Comparison of ENCODE assay signal across 15 mouse cellular contexts in genomic region chr6:18688652-18689348, GRCm38 (mm10).
A peak's percentile ranks its signal among the peaks of the same experiment; 100 is the strongest.
DNase-seq lines count a peak whose midpoint lies in the region; ATAC-seq lines count a peak whose summit lies in the region.
"Had no signal": no experiment of that assay in that cellular context is flagged by ENCODE, and none has a peak within 500 bp of the region (broad histone marks: within the 10 kb centered on the region; RNA-seq: fewer than 3 reads in every experiment).

No protein-coding gene starts in this region.

- H3K9ac ChIP-seq in heart, embryonic 14.5 days (ENCODE audit: low read length) = no peak overlapping the region
- H3K9ac ChIP-seq in midbrain, embryonic 14.5 days (replicated peaks; ENCODE audit: low read length) = no peak overlapping the region
- H3K9ac ChIP-seq: embryonic facial prominence, embryonic 15.5 days; limb, embryonic 13.5 days; lung, embryonic 15.5 days; neural tube, embryonic 13.5 days had no signal

- intact Hi-C loops in heart, postnatal 10 days (cut with DNase I) = no loop called here

- H3K4me3 ChIP-seq in heart, embryonic 14.5 days (ENCODE audit: control insufficient read depth in 1 of 2, insufficient read depth in 1 of 2, low read depth in 1 of 2, low read length in 2 of 2) = no peak overlapping the region
- H3K4me3 ChIP-seq in midbrain, embryonic 14.5 days (replicated peaks; ENCODE audit: low read depth, low read length) = no peak overlapping the region
- H3K4me3 ChIP-seq in midbrain, embryonic 10.5 days = no peak overlapping the region
- H3K4me3 ChIP-seq: embryonic facial prominence, embryonic 15.5 days; limb, embryonic 13.5 days; lung, embryonic 15.5 days; neural tube, embryonic 13.5 days had no signal

- no peaks in the 10 kb centered on the region for H3K27me3 ChIP-seq in heart, embryonic 14.5 days (ENCODE audit: control insufficient read depth, insufficient read depth, low read length)
- no peaks in the 10 kb centered on the region for H3K27me3 ChIP-seq in midbrain, embryonic 14.5 days (ENCODE audit: control insufficient read depth, insufficient read depth, low read length)
- no peaks in the 10 kb centered on the region for H3K27me3 ChIP-seq in midbrain, embryonic 10.5 days (ENCODE audit: low read depth, poor library complexity, severe bottlenecking)
- H3K27me3 ChIP-seq: embryonic facial prominence, embryonic 15.5 days; limb, embryonic 13.5 days; lung, embryonic 15.5 days; neural tube, embryonic 13.5 days had no signal

- H3K27ac ChIP-seq in heart, embryonic 14.5 days (replicated peaks in 1 of 2; ENCODE audit: control insufficient read depth in 1 of 2, insufficient read depth in 1 of 2, low read depth in 2 of 2, low read length in 2 of 2) = no peak overlapping the region
- no peak overlapping the region for H3K27ac ChIP-seq in midbrain, embryonic 14.5 days (replicated peaks; ENCODE audit: low read depth, low read length)
- H3K27ac ChIP-seq in midbrain, embryonic 10.5 days (replicated peaks) = no peak overlapping the region
- H3K27ac ChIP-seq: embryonic facial prominence, embryonic 15.5 days; limb, embryonic 13.5 days; lung, embryonic 15.5 days; neural tube, embryonic 13.5 days had no signal

- H3K4me2 ChIP-seq in heart, embryonic 14.5 days (ENCODE audit: low read length) = peak overlapping the region; percentile 9; the same call in 1 of the 2 replicates
- no peak overlapping the region for H3K4me2 ChIP-seq in midbrain, embryonic 14.5 days (ENCODE audit: low read length)
- H3K4me2 ChIP-seq: embryonic facial prominence, embryonic 15.5 days; heart, embryonic 11.5 days; limb, embryonic 13.5 days; lung, embryonic 15.5 days; neural tube, embryonic 13.5 days had no signal

- 36% methylated on average over 11 of the region's 11 CpGs for WGBS in heart, embryonic 14.5 days
- WGBS in midbrain, embryonic 14.5 days = 47% methylated on average over 11 of the region's 11 CpGs
- 56% methylated on average over 11 of the region's 11 CpGs for WGBS in midbrain, embryonic 10.5 days

- peaks cover 0 to 3% of the 10 kb centered on the region in 2 experiments; a peak in 3 of 4 replicates for H3K4me1 ChIP-seq in heart, embryonic 14.5 days (ENCODE audit: control insufficient read depth in 2 of 2, insufficient read depth in 2 of 2, low read length in 2 of 2)
- H3K4me1 ChIP-seq in midbrain, embryonic 14.5 days (ENCODE audit: control insufficient read depth, insufficient read depth, low read length) = no peaks in the 10 kb centered on the region
- H3K4me1 ChIP-seq in midbrain, embryonic 10.5 days = no peaks in the 10 kb centered on the region
- H3K4me1 ChIP-seq: embryonic facial prominence, embryonic 15.5 days; limb, embryonic 13.5 days; lung, embryonic 15.5 days; neural tube, embryonic 13.5 days had no signal

- ATAC-seq in heart, embryonic 14.5 days (ENCODE audit: insufficient number of reproducible peaks, insufficient read depth, low FRiP score, low read depth) = peak; percentile 50; the same call in 1 of the 2 replicates
- peak; percentile 58 for ATAC-seq in midbrain, embryonic 14.5 days (ENCODE audit: low FRiP score, low TSS enrichment)

- no peaks in the 10 kb centered on the region for H3K36me3 ChIP-seq in heart, embryonic 14.5 days (ENCODE audit: control insufficient read depth, insufficient read depth, low read length)
- H3K36me3 ChIP-seq in midbrain, embryonic 14.5 days (ENCODE audit: control insufficient read depth, insufficient read depth, low read length) = no peaks in the 10 kb centered on the region
- H3K36me3 ChIP-seq in midbrain, embryonic 10.5 days = no peaks in the 10 kb centered on the region
- H3K36me3 ChIP-seq: embryonic facial prominence, embryonic 15.5 days; limb, embryonic 13.5 days; lung, embryonic 15.5 days; neural tube, embryonic 13.5 days had no signal

- no peak for DNase-seq in heart, postnatal 10 days
- peak; percentile 27 for DNase-seq in midbrain, embryonic 14.5 days
- no peak for DNase-seq in midbrain, embryonic 10.5 days (ENCODE audit: low spot score)
- peak; percentile 82 for DNase-seq in cerebellum, adult 9-11 months
- peak; percentile 25 to 37 for DNase-seq in layer of hippocampus, postnatal 10 days (ENCODE audit: low spot score in 2 of 2)
- DNase-seq in ovary, postnatal 36 days (ENCODE audit: low spot score) = no peak
- no peak for DNase-seq in adrenal gland, adult 8-10 months
- DNase-seq: kidney, postnatal 14 days; thymus, postnatal 36 days had no signal

- no peaks in the 10 kb centered on the region for H3K9me3 ChIP-seq in heart, embryonic 14.5 days (ENCODE audit: control insufficient read depth, low read length)
- H3K9me3 ChIP-seq in midbrain, embryonic 14.5 days (ENCODE audit: control insufficient read depth, low read length) = no peaks in the 10 kb centered on the region
- H3K9me3 ChIP-seq in midbrain, embryonic 10.5 days (replicated peaks) = no peaks in the 10 kb centered on the region
- H3K9me3 ChIP-seq: embryonic facial prominence, embryonic 15.5 days; limb, embryonic 13.5 days; lung, embryonic 15.5 days; neural tube, embryonic 13.5 days had no signal

Comparison
In these comparisons a context has a peak if more than half of its experiments do, and no peak if none do; other contexts are left out.
1. DNase-seq: peak in midbrain, embryonic 14.5 days (single experiment), cerebellum, adult 9-11 months (single experiment) and layer of hippocampus, postnatal 10 days (2 of 2); none in heart, postnatal 10 days (0 of 2), midbrain, embryonic 10.5 days (single experiment), ovary, postnatal 36 days (single experiment) and adrenal gland, adult 8-10 months (single experiment).